Mouse (Mus musculus): ENCODE data around the gene Amn1. TPM values are rescaled to one million over a fixed set of nuclear protein-coding genes. Genes with fewer than 3 reads are reported as not detected.
"Not testable (repeated sequence)": the region's sequence is repeated elsewhere in the genome, so short reads cannot be mapped to it uniquely, and the experiment has no call there.

Amn1 gene
- polyA plus RNA-seq, 1 experiment from 2014 or later, result 27.4 TPM

DNA sequence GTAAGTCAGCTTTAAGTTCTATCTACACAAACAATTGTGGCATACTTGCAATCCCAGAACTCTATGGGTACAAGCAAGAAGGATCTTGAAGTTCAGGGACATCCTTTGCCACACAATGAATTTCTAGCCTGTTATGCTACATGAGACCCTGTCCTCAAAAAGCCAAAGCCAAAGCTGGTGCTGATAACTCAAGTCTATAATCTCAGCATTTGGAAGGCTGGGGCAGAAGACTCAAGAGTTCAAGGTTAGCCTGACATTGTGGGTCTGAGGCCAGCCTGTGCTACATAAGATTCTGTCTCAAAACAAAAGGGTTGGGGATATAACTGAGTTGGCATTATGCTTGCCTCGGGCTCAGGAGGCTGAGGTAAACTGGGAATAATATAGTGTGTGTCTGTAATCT is 1.1 kb downstream of the Amn1 start:
- Histone ChIP-seq H3K36me3 (peaks cover 31% of the 10 kb centered on the region), H3K9ac (no peak overlapping the region), H3K4me2 (peak overlapping the region; percentile 54), H3K4me1 (replicated peaks) (peaks cover 12% of the 10 kb centered on the region), H3K4me3 (peak overlapping the region; percentile 77), H3K27ac (ENCODE audit: poor library complexity, severe bottlenecking) (no peak overlapping the region), H3K27me3 (replicated peaks) (no peaks in the 10 kb centered on the region), H3K9me3 (replicated peaks) (peaks cover 8% of the 10 kb centered on the region)
- no peak for ATAC-seq (ENCODE audit: insufficient number of reproducible peaks, low FRiP score)
- WGBS, result 62% methylated on average over 1 of the region's 1 CpGs

DNA sequence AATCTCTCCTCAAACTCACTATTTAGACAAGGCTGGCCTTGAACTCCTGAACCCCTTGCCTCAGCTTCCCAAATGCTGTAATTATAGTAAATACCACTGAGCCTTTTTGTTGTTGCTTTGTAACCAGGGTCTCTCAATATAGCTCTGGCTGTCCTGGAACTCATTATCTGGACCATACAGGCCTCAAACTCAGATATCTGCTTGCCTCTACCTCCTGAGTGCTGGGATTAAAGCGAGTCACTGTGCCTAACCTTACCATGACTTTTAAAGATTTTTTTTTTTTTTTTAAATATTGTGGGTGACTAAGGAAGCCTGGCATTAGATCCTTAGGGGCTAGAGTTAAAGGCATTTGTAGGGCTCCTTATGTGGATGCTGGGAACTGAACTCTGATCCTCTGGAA is 4.5 kb downstream of the Amn1 start:
- ATAC-seq (ENCODE audit: insufficient number of reproducible peaks, low FRiP score), result no peak
- no peak overlapping the region for H3K9ac ChIP-seq
- peaks cover 7% of the 10 kb centered on the region for H3K9me3 ChIP-seq (replicated peaks)
- H3K4me1 ChIP-seq (replicated peaks), result peaks cover 13% of the 10 kb centered on the region
- no peak overlapping the region for H3K27ac ChIP-seq (ENCODE audit: poor library complexity, severe bottlenecking)
- WGBS, result 88% methylated on average over 1 of the region's 1 CpGs
- H3K36me3 ChIP-seq, result peaks cover 58% of the 10 kb centered on the region
- H3K4me3 ChIP-seq, result no peak overlapping the region
- H3K4me2 ChIP-seq, result no peak overlapping the region
- H3K27me3 ChIP-seq (replicated peaks), result no peaks in the 10 kb centered on the region

DNA sequence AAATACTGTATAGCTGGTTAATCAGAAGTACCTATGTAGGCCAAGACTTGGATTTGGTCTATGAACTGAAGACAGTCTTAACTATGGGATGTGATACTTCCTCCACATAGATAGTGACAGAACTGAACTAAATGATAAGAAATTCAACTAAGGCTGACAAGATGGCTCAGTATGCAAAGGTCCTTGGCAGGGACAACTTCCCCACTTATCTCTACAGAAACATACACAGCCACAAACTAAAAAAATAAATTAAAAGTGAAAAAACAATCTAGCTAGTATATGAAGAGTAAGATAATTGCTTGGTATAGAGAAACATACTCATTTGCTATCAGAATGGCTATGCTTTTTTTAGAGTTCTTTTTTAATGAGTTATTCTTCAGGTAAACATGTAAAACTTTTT is 9.4 kb downstream of the Amn1 start:
- H3K9ac ChIP-seq, result no peak overlapping the region
- H3K4me2 ChIP-seq, result no peak overlapping the region
- peaks cover 13% of the 10 kb centered on the region; the same call in 1 of the 2 replicates for H3K4me1 ChIP-seq (replicated peaks)
- ATAC-seq (ENCODE audit: insufficient number of reproducible peaks, low FRiP score), result no peak
- no peak overlapping the region for H3K4me3 ChIP-seq
- peaks cover 82% of the 10 kb centered on the region for H3K36me3 ChIP-seq
- no peaks in the 10 kb centered on the region for H3K27me3 ChIP-seq (replicated peaks)
- no peak overlapping the region for H3K27ac ChIP-seq (ENCODE audit: poor library complexity, severe bottlenecking)
- H3K9me3 ChIP-seq (replicated peaks), result peaks cover 13% of the 10 kb centered on the region

DNA sequence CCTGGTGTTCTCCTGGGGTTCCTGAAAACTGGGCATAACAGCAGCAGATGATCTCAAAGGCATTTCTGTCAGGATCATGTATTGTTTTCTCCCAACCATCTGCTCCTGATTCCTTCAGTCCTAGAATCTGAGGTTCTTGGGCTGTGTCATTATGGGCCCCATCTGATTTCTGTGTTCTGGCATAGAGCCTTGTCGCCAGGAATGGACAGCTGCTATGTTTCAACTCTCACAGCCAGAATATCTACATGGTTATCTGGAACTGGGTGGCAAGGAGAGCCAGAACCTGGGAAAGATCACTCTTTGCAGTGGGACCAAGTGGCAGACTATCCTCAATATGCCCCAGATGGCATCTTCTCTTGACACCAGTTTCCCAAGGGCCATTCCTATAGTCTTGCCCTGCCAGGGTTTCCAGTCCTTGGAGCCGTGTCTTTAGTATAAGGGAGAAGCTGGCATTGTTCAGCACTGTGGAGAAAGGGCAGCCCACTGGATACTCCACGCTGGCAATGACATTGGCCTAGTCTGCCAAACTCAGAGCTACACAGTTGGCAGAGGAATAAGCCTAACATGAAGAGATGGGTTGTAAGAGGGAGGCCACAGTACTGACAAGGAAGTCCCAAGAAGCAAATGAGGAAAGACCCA is 13.5 kb downstream of the Amn1 start:
- H3K9me3 ChIP-seq (replicated peaks), result peaks cover 6% of the 10 kb centered on the region; the same call in 1 of the 2 replicates
- 81% methylated on average over 3 of the region's 3 CpGs for WGBS
- no peak overlapping the region for H3K4me2 ChIP-seq
- H3K27me3 ChIP-seq (replicated peaks), result no peaks in the 10 kb centered on the region
- H3K9ac ChIP-seq, result no peak overlapping the region
- H3K27ac ChIP-seq (ENCODE audit: poor library complexity, severe bottlenecking), result no peak overlapping the region
- H3K4me3 ChIP-seq, result no peak overlapping the region
- H3K4me1 ChIP-seq (replicated peaks), result peaks cover 16% of the 10 kb centered on the region; the same call in 1 of the 2 replicates
- H3K36me3 ChIP-seq, result peaks cover 55% of the 10 kb centered on the region
- ATAC-seq (ENCODE audit: insufficient number of reproducible peaks, low FRiP score), result no peak

DNA sequence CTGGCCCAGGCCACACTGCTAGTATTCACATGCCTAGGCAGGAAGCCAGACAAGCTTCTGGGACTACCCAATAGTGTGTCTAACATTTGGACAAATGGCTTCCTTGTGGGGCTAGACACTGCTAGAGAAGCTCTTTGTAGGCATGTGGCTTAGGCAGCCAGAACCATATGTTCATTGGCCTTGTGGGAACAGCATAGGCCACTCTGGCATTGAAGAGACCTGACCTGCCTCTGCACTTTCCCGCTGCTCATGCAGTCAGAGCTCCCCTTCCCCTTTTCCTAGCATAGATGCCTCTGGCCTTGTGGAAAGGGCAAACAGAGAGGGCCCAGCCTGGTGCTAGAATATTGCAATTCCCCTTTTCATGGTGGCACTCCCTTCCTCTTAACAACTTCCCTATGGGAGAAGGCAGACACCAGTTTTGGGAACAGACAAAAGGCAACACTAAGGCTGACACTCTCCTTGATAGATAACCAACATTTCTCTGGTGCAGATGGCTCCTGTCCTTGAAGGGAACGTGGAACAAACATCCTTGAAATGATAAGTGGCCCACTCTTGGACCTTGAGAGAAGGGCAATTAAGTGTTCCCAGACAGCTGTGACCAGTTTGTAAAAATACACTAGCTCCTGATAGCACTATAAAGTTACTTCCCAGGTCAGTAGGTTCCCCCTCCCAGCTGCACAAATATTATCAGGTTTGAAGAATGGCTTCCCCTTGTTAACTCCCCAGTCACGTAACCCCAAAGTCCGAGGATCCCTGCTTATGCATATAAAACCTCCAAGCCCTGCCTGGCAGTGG is 14.5 kb downstream of the Amn1 start:
- no peak overlapping the region for H3K27ac ChIP-seq (ENCODE audit: poor library complexity, severe bottlenecking)
- peaks cover 6% of the 10 kb centered on the region; the same call in 1 of the 2 replicates for H3K9me3 ChIP-seq (replicated peaks)
- peaks cover 53% of the 10 kb centered on the region for H3K36me3 ChIP-seq
- WGBS, result 57% methylated on average over 4 of the region's 4 CpGs
- H3K9ac ChIP-seq, result no peak overlapping the region
- no peaks in the 10 kb centered on the region for H3K27me3 ChIP-seq (replicated peaks)
- ATAC-seq (ENCODE audit: insufficient number of reproducible peaks, low FRiP score), result no peak
- H3K4me2 ChIP-seq, result no peak overlapping the region
- no peak overlapping the region for H3K4me3 ChIP-seq
- peaks cover 16% of the 10 kb centered on the region; the same call in 1 of the 2 replicates for H3K4me1 ChIP-seq (replicated peaks)

DNA sequence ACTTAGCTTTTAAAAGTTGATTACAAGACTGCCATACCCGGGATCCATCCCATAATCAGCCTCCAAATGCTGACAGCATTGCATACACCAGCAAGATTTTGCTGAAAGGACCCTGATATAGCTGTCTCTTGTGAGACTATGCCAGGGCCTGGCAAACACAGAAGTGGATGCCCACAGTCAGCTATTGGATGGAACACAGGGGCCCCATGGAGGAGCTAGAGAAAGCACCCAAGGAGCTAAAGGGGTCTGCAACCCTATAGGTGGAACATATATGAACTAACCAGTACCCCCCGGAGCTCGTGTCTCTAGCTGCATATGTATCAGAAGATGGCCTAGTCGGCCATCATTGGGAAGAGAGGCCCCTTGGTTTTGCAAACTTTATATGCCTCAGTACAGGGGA is 18.5 kb downstream of the Amn1 start:
- not testable (repeated sequence) for H3K4me2 ChIP-seq; H3K9me3 ChIP-seq (replicated peaks); H3K27me3 ChIP-seq (replicated peaks); H3K9ac ChIP-seq; H3K4me3 ChIP-seq; ATAC-seq (ENCODE audit: insufficient number of reproducible peaks, low FRiP score); H3K27ac ChIP-seq (ENCODE audit: poor library complexity, severe bottlenecking)
- H3K36me3 ChIP-seq, result peaks cover 47% of the 10 kb centered on the region
- WGBS, result 87% methylated on average over 4 of the region's 4 CpGs
- H3K4me1 ChIP-seq (replicated peaks), result peaks cover 13% of the 10 kb centered on the region; the same call in 1 of the 2 replicates

DNA sequence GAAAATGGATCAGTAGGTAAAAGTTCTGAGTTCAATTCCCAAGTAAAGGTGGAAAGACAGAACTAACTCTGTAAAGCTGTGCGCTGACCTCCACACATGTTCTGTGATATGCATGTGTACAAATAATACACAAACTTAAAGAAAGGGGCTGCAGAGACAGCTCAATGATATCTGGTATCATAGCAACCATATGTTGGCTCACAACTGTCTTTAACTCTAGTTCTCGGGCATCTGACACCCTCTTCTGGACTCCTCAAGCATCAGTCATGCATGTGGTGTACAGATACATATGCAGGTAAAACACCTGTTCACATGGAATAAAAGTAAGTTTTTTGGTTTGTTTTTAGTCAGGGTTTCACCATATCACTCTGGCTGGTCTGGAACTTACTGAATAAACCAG is 20.1 kb downstream of the Amn1 start:
- no peaks in the 10 kb centered on the region for H3K27me3 ChIP-seq (replicated peaks)
- H3K36me3 ChIP-seq, result peaks cover 34% of the 10 kb centered on the region
- no peak overlapping the region for H3K27ac ChIP-seq (ENCODE audit: poor library complexity, severe bottlenecking)

DNA sequence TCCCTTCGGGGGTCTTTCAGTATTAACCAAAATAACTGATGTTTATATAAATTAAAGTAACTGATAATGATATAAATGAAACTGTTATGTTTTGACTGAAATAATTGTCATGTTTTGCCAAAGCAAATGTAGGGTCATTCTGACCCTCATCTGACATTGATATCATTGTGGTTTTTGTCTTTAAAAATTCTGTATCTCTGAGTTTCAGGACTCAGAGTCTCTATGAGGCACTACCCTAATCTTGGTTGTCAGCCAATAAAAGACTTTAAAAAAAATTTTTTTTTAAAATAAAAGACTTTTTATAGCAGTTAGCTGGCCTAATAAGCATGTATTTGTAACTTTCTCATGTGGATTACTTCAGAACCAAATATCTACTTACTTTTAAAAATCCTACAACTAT is 20.8 kb downstream of the Amn1 start:
- Histone ChIP-seq H3K27ac (ENCODE audit: poor library complexity, severe bottlenecking) (no peak overlapping the region), H3K27me3 (replicated peaks) (no peaks in the 10 kb centered on the region), H3K9ac (no peak overlapping the region), H3K4me1 (replicated peaks) (no peaks in the 10 kb centered on the region), H3K4me3 (no peak overlapping the region), H3K4me2 (no peak overlapping the region), H3K36me3 (peaks cover 37% of the 10 kb centered on the region), H3K9me3 (replicated peaks) (0 out of 2 replicates have a peak, but pooled peaks cover 4% of the 10 kb centered on the region)
- WGBS, result 93% methylated on average over 1 of the region's 1 CpGs
- ATAC-seq (ENCODE audit: insufficient number of reproducible peaks, low FRiP score), result no peak

More for the DNA sequence above, 20.1 kb downstream of the Amn1 start:
- Histone ChIP-seq H3K4me1 (replicated peaks) (no peaks in the 10 kb centered on the region), H3K9ac (no peak overlapping the region), H3K4me2 (no peak overlapping the region), H3K9me3 (replicated peaks) (0 out of 2 replicates have a peak, but pooled peaks cover 4% of the 10 kb centered on the region), H3K4me3 (no peak overlapping the region)
- ATAC-seq (ENCODE audit: insufficient number of reproducible peaks, low FRiP score), result no peak
- WGBS, result 87% methylated on average over 2 of the region's 2 CpGs

DNA sequence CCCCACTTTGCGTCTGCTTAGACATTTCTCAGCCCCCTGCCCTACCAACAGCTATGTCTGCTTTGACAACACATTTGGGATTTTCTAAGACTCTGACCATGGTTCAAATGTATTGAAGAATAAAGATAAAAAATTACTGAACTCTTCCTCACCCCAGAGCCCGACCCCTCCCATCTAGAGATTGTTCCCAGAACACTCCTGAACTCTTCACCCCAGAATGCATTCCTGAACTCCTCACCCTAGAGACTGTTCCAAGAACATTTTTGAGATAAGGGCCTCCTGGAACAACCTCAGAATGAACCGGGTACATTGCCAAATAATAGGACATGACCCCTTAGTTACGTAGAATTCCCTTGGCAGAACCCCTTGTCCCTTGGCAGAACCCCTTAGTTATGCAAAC is 21.5 kb downstream of the Amn1 start:
- H3K4me3 ChIP-seq; H3K9me3 ChIP-seq (replicated peaks); H3K27ac ChIP-seq (ENCODE audit: poor library complexity, severe bottlenecking); ATAC-seq (ENCODE audit: insufficient number of reproducible peaks, low FRiP score); H3K27me3 ChIP-seq (replicated peaks); H3K4me2 ChIP-seq; H3K9ac ChIP-seq; H3K4me1 ChIP-seq (replicated peaks): not testable (repeated sequence)
- WGBS, result 49% methylated on average over 3 of the region's 4 CpGs
- peaks cover 42% of the 10 kb centered on the region for H3K36me3 ChIP-seq

DNA sequence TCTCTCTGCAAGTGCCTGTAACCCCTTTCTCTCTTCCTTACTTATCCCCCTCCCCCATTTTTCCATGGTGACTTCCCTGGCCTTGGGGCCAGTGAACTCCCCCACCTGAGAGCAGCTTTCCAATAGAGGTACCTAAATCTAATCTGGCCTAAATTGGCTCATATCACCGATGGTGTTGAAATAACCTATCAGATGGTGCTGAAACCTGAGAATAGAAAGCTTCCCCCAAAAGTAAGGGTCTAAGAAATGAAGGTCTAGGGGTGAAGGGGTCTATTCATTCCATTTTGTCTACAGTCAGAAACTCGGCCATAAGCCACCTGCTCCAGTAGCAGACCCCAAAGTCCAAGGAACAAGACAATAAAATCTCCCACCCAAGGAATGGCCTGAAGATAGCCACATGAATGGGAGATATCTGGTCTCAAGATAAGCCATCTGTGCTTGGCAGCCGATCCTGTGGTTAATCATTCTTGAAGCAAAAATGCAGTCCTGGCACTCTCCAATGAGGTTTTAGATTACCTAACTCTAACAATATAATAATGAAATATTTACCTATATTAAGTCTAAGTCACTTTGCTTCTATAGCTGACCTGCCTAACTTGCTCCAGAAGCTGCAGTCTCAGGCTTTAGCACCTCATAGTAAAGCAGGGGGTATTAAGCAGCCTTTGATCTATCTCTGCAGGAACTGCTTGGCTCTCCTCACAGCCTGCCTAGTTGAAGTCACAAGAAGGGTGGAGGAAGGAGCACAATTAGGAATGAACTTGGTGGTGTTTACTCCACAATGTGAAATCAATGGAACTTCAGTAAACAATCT is 33.3 kb downstream of the Amn1 start:
- Histone ChIP-seq H3K4me1 (replicated peaks) (peaks cover 13% of the 10 kb centered on the region), H3K9ac (no peak overlapping the region), H3K4me2 (no peak overlapping the region), H3K27me3 (replicated peaks) (no peaks in the 10 kb centered on the region), H3K4me3 (no peak overlapping the region), H3K9me3 (replicated peaks) (no peaks in the 10 kb centered on the region), H3K36me3 (peaks cover 37% of the 10 kb centered on the region), H3K27ac (ENCODE audit: poor library complexity, severe bottlenecking) (0 out of 2 replicates have a peak overlapping the region, but pooled peaks have one; percentile 2)
- no peak for ATAC-seq (ENCODE audit: insufficient number of reproducible peaks, low FRiP score)
- 23% methylated on average over 3 of the region's 3 CpGs for WGBS
